Mouse (Mus musculus): Measurements from ENCODE around the gene Fbxo28.

GRCm38 (mm10) chr1:182297246-182297645 lies 44.2 kb downstream of the Fbxo28 start:
- TF ChIP-seq CTCF (IDR thresholded peaks at IDR 0.05; ENCODE audit: low read depth) (no peak), EP300 (IDR thresholded peaks at IDR 0.05; ENCODE audit: low read depth) (no peak)
